Mouse (Mus musculus) gastrocnemius, postnatal 36 days (tissue): Measurements from ENCODE around the gene Car11. TPM values are rescaled to one million over a fixed set of nuclear protein-coding genes. Genes with fewer than 3 reads are reported as not detected.

Experiments used
- DNase-seq, 2 experiments: peaks; one replicate each; pipeline ENCODE4 v3.0.0; 2022
- intact Hi-C: fragments of 180-260 bp; cut with DNase I; formaldehyde crosslinking; loops from one replicate; pipeline ENCODE4 v1.15.1; 2025
- total RNA-seq, 2 experiments: library from RNA; stranded (reverse); gene quantifications; 2 replicates each; pipeline ENCODE4 v1.2.3; 2021

Car11 gene
- total RNA-seq, 2 experiments from 2014 or later, result 7.7 to 9.5 TPM

- peak in 1 of 2 experiments; percentile 52 for DNase-seq
- intact Hi-C loops, result no loop called here
Measured at GRCm38 (mm10) chr7:45708221-45708761, 8.6 kb downstream of the Car11 start.

GRCm38 (mm10) chr7:45709036-45709435 is 9.4 kb downstream of the Car11 start:
- DNase-seq, result no peak
- intact Hi-C loops, result no loop called here

GRCm38 (mm10) chr7:45709677-45710355 is 10.2 kb downstream of the Car11 start:
- DNase-seq, result no peak
- intact Hi-C loops, result no loop called here

DNA sequence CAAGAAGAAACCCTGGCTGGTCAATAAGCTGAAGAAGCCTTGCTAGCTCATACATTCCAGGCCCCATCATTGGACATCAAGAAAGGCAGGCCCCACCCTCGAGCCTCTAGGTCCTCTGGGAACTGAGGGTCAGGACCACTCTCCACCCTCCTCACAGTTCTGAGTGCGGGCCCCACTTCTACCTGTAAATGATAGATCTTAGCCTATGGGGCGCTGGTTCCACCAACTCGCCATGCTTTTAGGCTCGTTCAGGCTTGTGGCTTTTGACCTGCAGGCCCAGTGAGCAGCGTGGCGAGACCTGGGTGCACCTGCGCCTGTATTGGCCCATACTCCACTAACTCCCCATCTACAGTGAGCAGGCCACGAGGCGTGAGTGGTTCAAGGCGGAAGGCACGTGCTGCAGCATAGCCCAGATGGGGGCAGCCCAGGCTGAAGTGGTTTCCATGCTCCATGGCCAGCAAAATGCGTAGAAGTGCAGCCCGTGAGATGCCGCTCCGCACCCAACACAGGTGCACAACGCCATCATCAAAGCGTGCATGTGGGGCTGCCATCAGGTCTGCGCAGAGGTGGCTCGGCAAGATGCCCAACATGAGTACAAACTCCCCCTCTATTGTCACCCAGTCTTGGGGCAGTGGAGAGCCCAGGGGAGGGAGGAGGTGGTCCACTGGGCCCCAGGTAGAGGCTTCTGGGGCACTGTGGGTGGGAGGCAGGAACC is 11.0 kb downstream of the Car11 start:
- DNase-seq, result no peak
- intact Hi-C loops, result no loop called here

DNA sequence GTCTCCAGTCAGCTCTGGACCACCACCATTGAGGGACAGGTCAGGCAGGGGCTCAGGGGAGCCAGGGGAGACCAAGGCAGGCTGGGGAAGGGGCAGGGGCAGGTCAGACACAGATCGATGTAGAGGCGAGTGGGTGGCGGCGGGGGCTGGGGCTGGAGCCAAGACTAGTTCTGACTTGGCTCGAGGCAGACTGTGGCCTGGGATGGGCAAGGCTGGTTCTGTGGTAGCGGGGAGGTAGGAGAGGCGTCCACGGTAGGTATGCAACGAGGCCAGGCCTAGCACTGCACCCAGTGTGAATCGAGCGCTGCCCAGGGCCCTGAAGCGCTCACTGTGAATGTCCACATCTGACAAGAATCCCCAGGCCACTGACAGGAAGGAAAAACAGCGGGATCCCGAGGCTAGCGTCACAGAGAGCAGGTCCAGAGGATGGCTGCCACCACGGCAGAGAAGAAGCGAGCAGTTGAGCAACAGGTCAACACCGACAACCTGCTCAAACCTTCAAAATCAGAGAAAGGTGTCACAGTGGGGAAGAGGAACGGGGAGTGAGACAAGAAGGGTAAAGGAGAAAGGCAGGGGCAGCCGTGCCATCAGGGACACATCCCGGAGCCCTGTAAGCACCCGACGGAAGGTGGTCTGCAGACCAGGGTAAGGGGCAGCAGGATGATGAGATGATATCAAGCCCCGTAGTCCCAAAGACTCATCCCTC is 11.8 kb downstream of the Car11 start:
- no peak for DNase-seq
- intact Hi-C loops, result no loop called here

- intact Hi-C loops, result no loop called here
- DNase-seq, result no peak
Measured at GRCm38 (mm10) chr7:45712022-45712757, 12.5 kb downstream of the Car11 start.

- intact Hi-C loops, result no loop called here
- no peak for DNase-seq
Measured at GRCm38 (mm10) chr7:45713396-45713795, 13.8 kb downstream of the Car11 start.

GRCm38 (mm10) chr7:45713881-45714520 is 14.4 kb downstream of the Car11 start:
- intact Hi-C loops, result no loop called here
- DNase-seq, result no peak

- no peak for DNase-seq
- intact Hi-C loops, result no loop called here
Measured at GRCm38 (mm10) chr7:45714630-45715089, 15.0 kb downstream of the Car11 start.

- intact Hi-C loops, result no loop called here
- DNase-seq, result peak; percentile 91 to 95
Measured at GRCm38 (mm10) chr7:45715090-45715708, 15.6 kb downstream of the Car11 start, which contains the start of gene Rpl18. Gene Rpl18, plus strand, starts transcription at chr7:45715457.

GRCm38 (mm10) chr7:45715741-45716459 is 16.3 kb downstream of the Car11 start:
- intact Hi-C loops, result no loop called here
- DNase-seq, result no peak

DNA sequence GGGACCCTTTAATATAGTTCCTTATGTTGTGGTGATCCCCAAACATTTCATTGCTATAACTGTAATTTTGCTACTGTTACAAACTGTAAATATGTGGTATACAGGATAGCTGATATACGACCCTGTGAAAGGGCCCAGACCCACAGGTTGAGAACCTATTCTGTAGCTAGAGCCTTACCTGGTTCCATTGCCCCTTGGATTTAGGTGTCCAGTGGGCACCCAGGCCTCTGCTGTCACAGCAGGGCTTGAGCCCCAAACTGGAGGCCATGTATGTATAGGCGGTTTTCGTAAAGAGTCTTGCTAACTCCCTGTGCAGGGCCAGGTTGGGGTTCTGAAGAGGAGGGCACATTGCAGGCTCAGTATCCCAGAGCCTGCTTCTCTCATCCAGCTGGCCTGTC is 16.8 kb downstream of the Car11 start:
- intact Hi-C loops, result no loop called here
- no peak for DNase-seq

DNA sequence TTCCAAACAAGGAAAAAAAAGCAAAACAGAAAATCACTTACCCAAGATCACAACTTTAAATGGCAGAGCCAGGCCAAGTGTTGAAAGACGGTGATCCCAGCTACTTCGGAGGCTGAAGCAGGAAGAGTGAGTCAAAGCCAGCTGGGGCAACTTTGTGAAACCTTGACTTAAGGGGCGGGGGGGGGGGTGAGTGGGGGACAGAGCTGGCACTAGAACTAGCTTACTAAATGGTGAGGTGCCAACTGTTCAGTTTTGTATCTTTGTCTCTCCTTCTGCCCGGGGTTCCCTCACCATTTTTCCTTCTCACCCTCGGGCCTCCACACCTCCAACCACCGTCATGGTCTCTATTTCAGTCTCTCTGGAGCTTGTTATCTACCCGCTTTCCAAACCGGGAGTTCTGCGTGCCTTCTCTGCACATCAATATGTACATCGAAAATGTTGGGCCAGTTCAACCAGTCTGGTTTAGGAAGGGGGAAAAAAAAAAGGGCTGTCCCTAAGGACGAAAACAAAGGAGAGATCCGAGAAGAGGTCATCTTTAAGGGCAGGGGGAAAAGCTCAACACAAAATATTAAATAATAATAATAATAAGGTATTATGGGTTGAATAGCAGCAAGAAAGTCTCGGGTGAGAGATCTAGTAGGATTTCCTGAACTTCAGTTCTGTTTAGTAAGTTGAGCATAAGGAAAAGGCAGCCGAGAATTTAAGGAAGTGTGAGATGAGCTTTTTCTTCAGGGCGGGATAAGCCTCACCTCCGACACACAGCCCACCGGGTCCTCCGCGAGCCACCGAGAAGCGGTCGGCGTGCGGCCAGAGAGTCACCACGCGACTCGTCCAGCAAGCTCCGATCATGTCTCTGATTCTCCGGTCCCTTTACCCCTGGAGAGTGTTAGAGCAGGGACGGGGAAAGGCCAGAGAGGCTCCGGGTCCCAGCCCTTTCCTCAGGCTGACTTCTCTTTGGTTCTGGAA is 17.6 kb downstream of the Car11 start:
- intact Hi-C loops, result no loop called here
- no peak for DNase-seq

GRCm38 (mm10) chr7:45717918-45718297 is 18.3 kb downstream of the Car11 start, which contains the start of gene Sphk2:
Gene Sphk2, minus strand, starts transcription at chr7:45718002.
- intact Hi-C loops, result no loop called here

DNA sequence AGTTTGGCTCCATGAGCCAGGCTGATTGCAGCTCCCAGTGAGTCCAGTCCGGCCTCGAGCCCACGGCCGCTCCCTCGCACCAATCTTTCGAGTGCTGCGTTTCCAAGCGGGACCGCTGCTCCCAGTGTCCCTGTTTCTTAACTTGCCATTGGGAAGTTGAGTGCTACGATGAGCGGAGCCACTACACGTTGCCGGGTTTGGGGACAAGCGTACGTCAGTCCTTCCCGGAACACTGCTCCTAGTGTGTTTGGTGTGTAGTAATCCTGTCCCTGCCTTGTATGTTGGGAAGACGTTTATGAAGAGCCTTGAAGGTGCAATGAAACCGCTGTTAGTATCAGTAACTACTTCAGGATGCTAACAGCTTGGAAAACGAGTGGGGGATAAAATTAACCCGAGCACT is 18.7 kb downstream of the Car11 start:
- no peak for DNase-seq
- intact Hi-C loops, result no loop called here

More at GRCm38 (mm10) chr7:45717918-45718297, 18.3 kb downstream of the Car11 start, which contains the start of gene Sphk2:
- DNase-seq, result peak; percentile 97 to 98

- DNase-seq, result peak in 1 of 2 experiments; percentile 17
- intact Hi-C loops, result no loop called here
Measured at GRCm38 (mm10) chr7:45719180-45719579, 19.5 kb downstream of the Car11 start.

DNA sequence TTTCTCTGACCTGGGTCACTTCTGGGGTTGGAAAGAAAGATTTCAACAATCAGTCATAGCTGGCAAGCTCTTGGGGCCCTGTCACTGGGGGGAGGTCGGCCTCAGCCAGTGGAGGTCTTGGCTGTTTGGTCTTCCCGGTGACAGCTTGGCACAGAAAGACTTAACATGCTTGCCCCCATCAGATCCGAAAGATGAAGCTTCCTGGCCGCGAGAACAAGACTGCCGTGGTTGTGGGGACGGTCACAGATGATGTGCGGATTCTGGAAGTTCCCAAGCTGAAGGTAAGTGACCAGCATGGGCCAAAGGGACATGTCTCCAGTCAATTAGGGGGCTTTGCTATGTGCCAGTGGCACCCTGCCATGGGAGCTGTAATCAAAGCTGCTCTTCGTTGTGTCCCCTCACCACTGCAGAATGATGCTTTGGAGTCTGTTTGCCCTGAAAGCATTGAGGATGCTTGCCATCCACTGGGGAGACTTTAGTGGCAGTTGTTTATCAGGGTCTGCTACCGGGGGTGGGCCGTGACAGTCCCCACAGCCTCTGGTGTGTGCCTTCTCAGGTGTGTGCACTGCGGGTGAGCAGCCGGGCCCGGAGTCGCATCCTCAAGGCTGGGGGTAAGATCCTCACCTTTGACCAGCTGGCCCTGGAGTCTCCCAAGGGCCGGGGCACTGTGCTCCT is 20.2 kb downstream of the Car11 start:
- DNase-seq, result peak in 1 of 2 experiments; percentile 12
- intact Hi-C loops, result no loop called here
